Mouse (Mus musculus) midbrain, embryonic 14.5 days (tissue): ENCODE data around the gene Inpp5d. TPM values are rescaled to one million over a fixed set of nuclear protein-coding genes. Genes with fewer than 3 reads are reported as not detected.

Experiments used
- ATAC-seq: fragments of 200-750 bp; cut with Nextera tagmentation; 2 replicates; pipeline ENCODE4 v1.8.0; 2017; ENCODE audit warnings: moderate number of reproducible peaks, moderate library complexity; ENCODE audit not compliant: low FRiP score, low TSS enrichment
- DNase-seq: peaks from one replicate; pipeline ENCODE4 v3.0.0-alpha.2; 2015
- H3K27ac ChIP-seq: fragments of 300-500 bp; sonication (generic); replicated peaks from 2 replicates; pipeline ENCODE4 v1.5.1; 2014; ENCODE audit warnings: mild to moderate bottlenecking, low read depth, low read length, moderate library complexity
- H3K27me3 ChIP-seq: fragments of 300-500 bp; sonication (generic); 2 replicates; pipeline ENCODE4 v1.6.1; 2014; ENCODE audit warnings: low read length, control low read depth, mixed read lengths; ENCODE audit not compliant: control insufficient read depth, insufficient read depth
- H3K36me3 ChIP-seq: fragments of 300-500 bp; sonication (generic); 2 replicates; pipeline ENCODE4 v1.6.1; 2014; ENCODE audit warnings: low read length, control low read depth; ENCODE audit not compliant: control insufficient read depth, insufficient read depth
- H3K4me1 ChIP-seq: fragments of 300-500 bp; sonication (generic); 2 replicates; pipeline ENCODE4 v1.6.1; 2014; ENCODE audit warnings: mild to moderate bottlenecking, antibody characterized with exemption, low read length, control low read depth; ENCODE audit not compliant: control insufficient read depth, insufficient read depth
- H3K4me2 ChIP-seq: fragments of 300-500 bp; sonication (generic); 2 replicates; pipeline ENCODE4 v1.6.1; 2014; ENCODE audit warnings: mild to moderate bottlenecking, low read length, moderate library complexity
- H3K4me3 ChIP-seq: fragments of 300-500 bp; sonication (generic); replicated peaks from 2 replicates; pipeline ENCODE4 v1.5.1; 2014; ENCODE audit warnings: low read depth, low read length
- H3K9ac ChIP-seq: fragments of 300-500 bp; sonication (generic); replicated peaks from 2 replicates; pipeline ENCODE4 v1.6.1; 2014; ENCODE audit warnings: mild to moderate bottlenecking, low read length, moderate library complexity
- H3K9me3 ChIP-seq: fragments of 300-500 bp; sonication (generic); 2 replicates; pipeline ENCODE4 v1.6.1; 2016; ENCODE audit warnings: low read length, control low read depth, mixed read lengths; ENCODE audit not compliant: control insufficient read depth
- WGBS: fragments of 180-500 bp; shearing (Covaris S2); extraction: QIAGEN DNeasy Blood & Tissue Kit; methylation state at CpG from one replicate; pipeline ENCODE4 v1.1.7; 2014; 5-methylcytosine and 5-hydroxymethylcytosine counted together
- polyA plus RNA-seq: library from polyadenylated mRNA; unstranded; fragments of >200 nt; fragmentation: Nextera tagmentation; extraction: Ambion mirVana; gene quantifications from 2 replicates; pipeline ENCODE4 v1.2.1, GENCODE M21; 2014

Gene Inpp5d
- polyA plus RNA-seq, 1 experiment from 2014 or later: 4.6 TPM

DNA sequence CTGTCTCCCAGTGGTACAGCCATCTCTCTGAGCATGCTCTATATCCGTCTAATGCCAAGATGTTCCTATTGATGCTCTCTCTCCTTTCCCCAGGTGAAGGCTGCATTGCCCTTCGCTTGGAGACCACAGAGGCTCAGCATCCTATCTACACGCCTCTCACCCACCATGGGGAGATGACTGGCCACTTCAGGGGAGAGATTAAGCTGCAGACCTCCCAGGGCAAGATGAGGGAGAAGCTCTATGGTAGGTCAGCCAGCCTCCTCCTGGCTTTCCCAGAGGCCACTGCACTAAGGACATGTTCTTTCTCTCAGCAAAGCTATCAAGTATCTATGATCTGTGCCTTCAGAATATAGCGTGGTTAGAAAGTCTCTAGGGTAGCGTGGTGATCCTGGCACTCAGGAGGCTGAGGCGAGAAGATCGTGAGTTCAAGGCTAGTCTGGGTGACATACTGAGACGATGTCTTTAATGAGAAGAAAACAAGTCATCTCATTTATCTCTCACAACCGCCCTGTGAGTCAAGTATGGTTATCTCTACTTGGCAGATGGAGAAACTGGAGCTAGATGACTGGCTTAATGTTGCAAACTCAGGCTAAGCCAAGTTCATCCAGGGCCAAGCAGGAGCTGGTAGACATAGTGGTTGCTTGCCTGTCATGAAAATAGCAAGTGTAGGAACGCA, 92.0 kb downstream of the Inpp5d start:
- Histone ChIP-seq H3K4me2 (no peak overlapping the region), H3K27me3 (no peaks in the 10 kb centered on the region), H3K4me1 (peaks cover 5% of the 10 kb centered on the region; the same call in 1 of the 2 replicates), H3K9ac (no peak overlapping the region), H3K4me3 (no peak overlapping the region), H3K36me3 (no peaks in the 10 kb centered on the region), H3K27ac (no peak overlapping the region), H3K9me3 (no peaks in the 10 kb centered on the region)
- DNase-seq (no peak), ATAC-seq (no peak)
- WGBS: 84% methylated on average over 10 of the region's 10 CpGs

DNA sequence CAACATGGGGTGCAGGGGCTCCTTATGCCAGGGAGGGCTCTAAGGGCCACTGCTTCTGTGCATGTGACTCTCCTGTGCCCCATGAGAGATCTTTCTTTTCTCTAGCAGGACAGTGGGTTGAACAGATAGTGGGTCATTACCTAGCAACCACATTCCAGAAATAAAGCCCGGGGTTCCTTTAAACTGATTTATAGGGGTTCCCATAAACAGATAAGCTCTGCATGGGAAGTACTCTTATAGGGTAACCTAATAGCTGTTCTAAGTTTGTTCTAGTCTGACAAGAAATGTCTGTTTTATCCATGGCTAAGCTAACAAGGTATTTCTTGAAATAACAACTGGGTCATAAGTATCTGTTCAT, 92.5 kb downstream of the Inpp5d start:
- no peaks in the 10 kb centered on the region for H3K9me3 ChIP-seq
- no peaks in the 10 kb centered on the region for H3K36me3 ChIP-seq
- WGBS: 93% methylated on average over 1 of the region's 1 CpGs
- no peak overlapping the region for H3K4me2 ChIP-seq
- no peaks in the 10 kb centered on the region for H3K27me3 ChIP-seq
- H3K4me3 ChIP-seq: no peak overlapping the region
- no peak overlapping the region for H3K27ac ChIP-seq
- DNase-seq (no peak), ATAC-seq (no peak)
- peaks cover 5% of the 10 kb centered on the region; the same call in 1 of the 2 replicates for H3K4me1 ChIP-seq
- H3K9ac ChIP-seq: no peak overlapping the region

DNA sequence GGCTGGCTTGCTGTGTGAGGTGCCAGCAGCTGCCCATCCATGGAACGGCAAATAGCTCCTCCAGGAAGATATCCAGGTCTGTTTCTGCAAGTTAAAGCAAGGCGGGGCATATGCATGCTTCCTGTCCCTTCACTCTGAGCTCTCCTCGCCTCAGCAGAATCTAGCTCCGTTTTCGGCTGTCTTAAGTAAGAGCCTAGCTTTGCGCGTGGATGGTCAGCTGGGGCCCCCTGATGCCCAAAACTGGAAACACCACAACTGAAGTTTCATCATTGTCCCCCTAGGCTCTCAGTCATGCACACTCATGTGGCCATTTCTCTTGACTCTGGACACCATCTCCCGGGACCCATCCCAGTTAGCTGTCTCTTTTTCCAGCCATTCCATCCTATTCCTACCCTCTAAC, 101.3 kb downstream of the Inpp5d start:
- Histone ChIP-seq H3K9ac (no peak overlapping the region), H3K4me1 (no peaks in the 10 kb centered on the region), H3K27ac (no peak overlapping the region), H3K9me3 (no peaks in the 10 kb centered on the region), H3K27me3 (no peaks in the 10 kb centered on the region), H3K36me3 (no peaks in the 10 kb centered on the region), H3K4me2 (no peak overlapping the region), H3K4me3 (no peak overlapping the region)
- 37% methylated on average over 8 of the region's 8 CpGs for WGBS
- peak; percentile 14; the same call in 1 of the 2 replicates for ATAC-seq
- DNase-seq: peak; percentile 78

DNA sequence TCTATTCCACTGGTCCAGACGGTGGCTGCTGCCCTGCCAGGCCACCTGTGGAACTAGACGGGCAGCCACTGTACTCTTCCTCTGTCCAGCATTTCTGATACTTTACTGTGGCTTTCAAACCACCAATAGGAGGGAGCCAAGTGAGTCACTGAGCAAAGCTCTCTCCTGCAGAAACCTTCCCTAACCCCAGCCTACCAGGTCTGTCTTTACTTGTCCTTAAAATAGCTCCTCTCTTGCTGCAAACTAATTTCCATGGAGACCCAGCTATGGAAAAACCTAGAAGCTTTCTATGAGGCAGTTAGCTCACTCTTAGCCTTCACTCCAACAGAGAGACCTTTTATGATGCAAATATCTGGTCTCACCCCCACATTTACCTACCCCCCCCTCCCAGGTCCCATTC, 102.0 kb downstream of the Inpp5d start:
- WGBS: 55% methylated on average over 2 of the region's 2 CpGs
- Histone ChIP-seq H3K4me3 (no peak overlapping the region), H3K9ac (no peak overlapping the region), H3K36me3 (no peaks in the 10 kb centered on the region), H3K9me3 (no peaks in the 10 kb centered on the region), H3K4me1 (no peaks in the 10 kb centered on the region), H3K27me3 (no peaks in the 10 kb centered on the region), H3K27ac (no peak overlapping the region), H3K4me2 (no peak overlapping the region)
- DNase-seq (no peak), ATAC-seq (no peak)

DNA sequence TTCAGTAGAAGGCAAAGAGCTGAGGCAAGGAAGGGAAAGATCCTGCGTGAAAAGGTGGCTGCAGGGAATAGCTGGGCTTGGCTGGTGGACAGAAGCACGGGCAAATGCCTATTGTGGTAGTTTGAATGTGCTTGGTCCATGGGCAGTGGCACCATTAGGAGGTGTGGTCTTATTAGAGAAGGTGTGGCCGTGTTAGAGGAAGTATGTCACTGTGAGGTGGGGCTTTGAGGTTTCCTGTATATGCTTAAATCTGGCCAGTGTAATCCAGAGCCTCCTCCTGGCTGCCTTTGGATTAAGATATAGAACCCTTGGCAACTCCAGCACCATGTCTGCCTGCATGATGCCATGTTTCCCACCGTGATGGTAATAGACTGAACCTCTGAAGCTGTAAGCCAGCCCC, 103.2 kb downstream of the Inpp5d start:
- DNase-seq (no peak), ATAC-seq (no peak)
- Histone ChIP-seq H3K27ac (no peak overlapping the region), H3K4me3 (no peak overlapping the region), H3K36me3 (no peaks in the 10 kb centered on the region), H3K4me2 (no peak overlapping the region), H3K27me3 (no peaks in the 10 kb centered on the region), H3K9me3 (no peaks in the 10 kb centered on the region), H3K4me1 (no peaks in the 10 kb centered on the region), H3K9ac (no peak overlapping the region)
- 76% methylated on average over 4 of the region's 4 CpGs for WGBS

DNA sequence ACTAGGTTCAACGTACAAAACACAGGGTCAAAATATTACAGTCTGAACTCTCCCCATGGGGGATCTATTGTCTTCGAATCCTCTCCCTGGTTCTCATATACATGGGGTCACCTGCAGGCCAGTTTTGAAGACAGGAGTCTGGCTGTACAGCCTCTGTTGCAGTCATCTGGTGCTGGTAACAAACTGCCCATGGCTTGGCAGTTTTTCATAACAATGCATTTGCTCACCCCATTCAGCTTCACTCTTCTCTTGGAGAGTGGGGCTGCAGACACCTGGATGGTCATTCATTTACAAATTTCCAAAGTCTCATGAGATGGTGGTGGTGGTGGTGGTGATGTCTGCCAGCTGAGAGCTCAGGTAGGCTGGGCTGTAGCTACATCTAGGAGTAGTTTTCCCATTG, 109.0 kb downstream of the Inpp5d start:
- WGBS: 76% methylated on average over 2 of the region's 2 CpGs
- ATAC-seq (no peak), DNase-seq (no peak)
- H3K9me3 ChIP-seq: no peaks in the 10 kb centered on the region
- H3K36me3 ChIP-seq: no peaks in the 10 kb centered on the region
- no peak overlapping the region for H3K27ac ChIP-seq
- H3K4me3 ChIP-seq: no peak overlapping the region
- no peaks in the 10 kb centered on the region for H3K27me3 ChIP-seq
- no peak overlapping the region for H3K4me2 ChIP-seq
- H3K9ac ChIP-seq: no peak overlapping the region
- no peaks in the 10 kb centered on the region for H3K4me1 ChIP-seq

DNA sequence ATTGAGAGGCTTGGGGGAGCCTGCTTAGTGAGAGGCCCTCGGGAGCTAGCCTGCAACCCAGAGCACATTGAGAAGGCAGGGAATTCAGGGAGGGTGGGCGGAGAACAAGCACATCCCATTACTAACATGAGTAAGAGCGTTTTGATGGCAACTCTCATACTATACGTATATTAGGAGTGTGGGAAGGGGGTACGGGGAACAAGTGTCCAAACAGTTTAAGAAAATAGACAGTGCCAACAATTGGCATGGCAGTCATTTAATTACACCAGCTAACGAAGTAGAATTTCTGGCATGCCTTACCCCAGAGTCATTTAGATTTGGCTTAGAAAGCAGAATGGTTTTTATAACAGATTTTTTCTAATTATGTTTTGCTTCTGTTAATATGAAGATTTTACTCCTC, 109.7 kb downstream of the Inpp5d start:
- no peaks in the 10 kb centered on the region for H3K4me1 ChIP-seq
- no peak overlapping the region for H3K9ac ChIP-seq
- H3K9me3 ChIP-seq: no peaks in the 10 kb centered on the region
- 81% methylated on average over 6 of the region's 6 CpGs for WGBS
- DNase-seq (no peak), ATAC-seq (no peak)
- no peak overlapping the region for H3K4me2 ChIP-seq
- no peak overlapping the region for H3K27ac ChIP-seq
- no peaks in the 10 kb centered on the region for H3K27me3 ChIP-seq
- no peaks in the 10 kb centered on the region for H3K36me3 ChIP-seq
- no peak overlapping the region for H3K4me3 ChIP-seq

DNA sequence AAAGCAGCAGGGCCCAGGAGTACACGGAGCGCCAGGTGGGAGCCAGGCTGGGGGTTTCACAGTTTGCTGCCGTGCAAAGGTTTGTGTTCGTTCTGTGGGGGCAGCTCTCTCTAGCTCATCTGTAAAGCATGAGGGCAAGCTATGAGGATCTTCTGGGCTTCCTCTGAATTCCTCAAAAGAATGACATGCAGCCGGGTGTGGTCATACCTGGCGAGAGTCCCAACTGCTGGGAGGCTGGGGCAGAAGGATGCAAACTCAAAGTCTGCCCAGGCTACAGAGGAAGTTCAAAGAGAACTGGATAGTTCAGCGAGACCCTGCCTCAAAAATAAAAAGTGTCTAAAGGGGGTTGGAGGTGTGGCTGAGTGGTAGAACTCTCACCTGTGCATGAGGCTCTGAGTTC, 110.2 kb downstream of the Inpp5d start:
- H3K27me3 ChIP-seq: no peaks in the 10 kb centered on the region
- DNase-seq (no peak), ATAC-seq (no peak)
- H3K4me3 ChIP-seq: no peak overlapping the region
- no peaks in the 10 kb centered on the region for H3K9me3 ChIP-seq
- H3K9ac ChIP-seq: no peak overlapping the region
- no peak overlapping the region for H3K27ac ChIP-seq
- WGBS: 89% methylated on average over 7 of the region's 7 CpGs
- H3K36me3 ChIP-seq: no peaks in the 10 kb centered on the region
- H3K4me1 ChIP-seq: no peaks in the 10 kb centered on the region
- no peak overlapping the region for H3K4me2 ChIP-seq

DNA sequence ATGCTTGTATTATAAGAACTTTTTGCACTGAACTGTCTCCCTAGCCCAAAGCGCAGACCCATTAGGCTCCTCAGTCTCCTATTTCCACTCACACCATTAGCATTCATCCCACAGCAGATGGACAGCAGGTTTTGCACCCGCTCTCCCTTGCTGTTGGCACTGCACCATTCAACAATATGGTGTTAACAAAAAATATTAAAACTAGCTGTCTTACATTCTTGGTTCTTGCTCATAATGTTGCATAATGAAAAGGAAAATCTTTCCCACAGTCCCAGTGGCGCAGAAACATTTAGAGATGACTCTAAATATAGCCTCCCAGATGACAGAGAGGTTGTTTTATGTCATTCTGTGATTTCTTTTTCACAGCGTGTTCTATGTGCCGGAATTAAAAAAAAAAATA, 113.1 kb downstream of the Inpp5d start:
- Histone ChIP-seq H3K4me2 (no peak overlapping the region), H3K4me3 (no peak overlapping the region), H3K9me3 (no peaks in the 10 kb centered on the region), H3K36me3 (no peaks in the 10 kb centered on the region), H3K27me3 (no peaks in the 10 kb centered on the region), H3K27ac (no peak overlapping the region), H3K4me1 (no peaks in the 10 kb centered on the region), H3K9ac (no peak overlapping the region)
- no peak for ATAC-seq
- DNase-seq: no peak
- 88% methylated on average over 5 of the region's 5 CpGs for whole genome bisulfite sequencing
